Mouse (Mus musculus): ENCODE measurements at regions not wholly inside any gene's neighbourhood (a gene's known extent, or its start where the extent isn't known, plus 50 kb on each side); places are given as distances from the start of the nearest gene placed in this dataset.

DNA sequence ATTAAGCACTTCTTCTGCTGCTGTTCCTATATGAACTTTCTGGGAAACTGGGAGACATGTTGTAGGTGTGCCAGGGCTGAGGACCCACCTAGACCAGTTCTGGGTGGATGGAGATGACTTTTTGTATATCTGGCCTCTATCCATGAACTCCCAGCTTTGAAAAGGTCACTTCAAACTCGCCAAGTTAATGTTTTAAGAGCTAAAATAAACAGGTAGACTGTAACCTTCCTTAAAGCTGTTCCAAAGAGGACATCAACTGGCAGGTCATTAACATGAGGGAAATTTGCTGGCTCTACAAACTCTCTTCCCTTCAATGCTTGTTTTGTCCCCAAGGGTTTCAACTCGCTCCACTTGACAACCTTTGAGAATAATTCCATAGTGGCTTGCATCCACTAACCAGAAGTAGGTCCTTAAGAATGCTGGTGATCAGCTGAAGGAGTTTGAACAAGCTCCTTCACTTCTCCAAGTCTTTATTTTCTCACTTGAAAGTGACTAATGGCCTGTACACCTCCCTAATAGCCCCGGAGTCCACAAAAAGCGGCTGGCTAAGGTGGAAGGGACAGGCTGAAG is 98.1 kb downstream of the Adamts15 start:
- H3K4me2 ChIP-seq (ENCODE audit: low read length), result no peak overlapping the region
- 70% methylated on average over 4 of the region's 4 CpGs for WGBS
- ATAC-seq, result no peak

DNA sequence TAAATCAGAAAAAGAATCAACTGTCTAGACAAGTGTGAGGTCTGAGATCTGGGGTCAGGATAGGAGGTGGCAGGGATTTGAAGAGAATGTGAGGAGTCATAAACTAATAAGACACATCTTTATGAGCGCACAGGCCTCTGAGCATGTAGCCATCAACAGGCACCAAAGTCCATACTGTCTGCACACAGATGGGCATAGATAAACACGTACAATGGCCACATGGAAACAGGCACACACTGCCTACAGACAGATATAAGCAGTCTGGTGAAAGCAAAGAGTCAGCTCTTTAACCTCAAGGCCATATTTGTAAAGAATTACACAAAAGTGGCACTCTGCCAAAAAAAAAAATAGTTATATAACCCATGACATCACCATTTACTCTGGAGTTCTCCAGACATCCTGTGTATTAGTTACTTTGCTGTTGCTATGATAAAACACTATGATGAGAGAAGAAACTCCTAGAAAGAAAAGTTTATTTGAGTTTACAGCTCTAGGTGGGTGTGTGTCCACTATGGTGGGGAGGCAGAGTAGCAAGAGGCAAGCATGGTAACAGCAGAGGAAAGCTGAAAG is 101.4 kb downstream of the Adamts15 start:
- no peak for ATAC-seq
- no peaks in the 10 kb centered on the region for H3K9me3 ChIP-seq (replicated peaks; ENCODE audit: control insufficient read depth, low read length, poor library complexity, severe bottlenecking)
- H3K4me1 ChIP-seq (ENCODE audit: control insufficient read depth, insufficient read depth, low read length), result no peaks in the 10 kb centered on the region
- no peak overlapping the region for H3K9ac ChIP-seq (ENCODE audit: low read depth, low read length)
- H3K4me3 ChIP-seq (ENCODE audit: low read depth, low read length), result no peak overlapping the region
- no peak overlapping the region for H3K27ac ChIP-seq (ENCODE audit: low read length)
- no peaks in the 10 kb centered on the region for H3K36me3 ChIP-seq (ENCODE audit: control insufficient read depth, insufficient read depth, low read length)
- no peak overlapping the region for H3K4me2 ChIP-seq (ENCODE audit: low read length)
- no peaks in the 10 kb centered on the region for H3K27me3 ChIP-seq (ENCODE audit: control insufficient read depth, insufficient read depth, low read depth, low read length)
- WGBS, result 93% methylated on average over 2 of the region's 2 CpGs

More for the DNA sequence above, 98.1 kb downstream of the Adamts15 start:
- H3K4me1 ChIP-seq (ENCODE audit: control insufficient read depth, insufficient read depth, low read length), result no peaks in the 10 kb centered on the region
- no peaks in the 10 kb centered on the region for H3K9me3 ChIP-seq (replicated peaks; ENCODE audit: control insufficient read depth, low read length, poor library complexity, severe bottlenecking)
- H3K27me3 ChIP-seq (ENCODE audit: control insufficient read depth, insufficient read depth, low read depth, low read length), result no peaks in the 10 kb centered on the region
- no peak overlapping the region for H3K9ac ChIP-seq (ENCODE audit: low read depth, low read length)
- no peak overlapping the region for H3K4me3 ChIP-seq (ENCODE audit: low read depth, low read length)
- H3K36me3 ChIP-seq (ENCODE audit: control insufficient read depth, insufficient read depth, low read length), result no peaks in the 10 kb centered on the region
- H3K27ac ChIP-seq (ENCODE audit: low read length), result no peak overlapping the region

DNA sequence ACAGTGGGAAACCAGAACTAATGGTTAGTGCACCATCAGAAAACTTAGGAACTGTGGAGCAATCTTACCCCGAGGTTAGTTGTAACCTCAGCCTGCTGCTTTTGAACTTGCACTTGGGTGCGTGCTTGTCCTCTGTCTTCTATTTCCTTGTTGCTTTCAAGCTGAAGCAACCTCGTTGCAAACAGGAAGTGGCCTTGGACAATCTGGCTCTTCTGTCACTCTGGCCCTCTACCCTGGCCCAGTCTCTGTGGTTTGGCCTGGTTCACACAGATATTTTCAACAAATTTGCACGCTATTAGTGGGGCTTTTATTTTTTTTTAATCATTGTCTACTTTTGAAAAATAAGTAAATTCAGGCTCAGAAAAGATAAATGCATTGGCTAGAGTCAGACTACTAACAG is 109.0 kb downstream of the Adamts15 start:
- no peaks in the 10 kb centered on the region for H3K9me3 ChIP-seq (replicated peaks; ENCODE audit: control insufficient read depth, low read length, poor library complexity, severe bottlenecking)
- 80% methylated on average over 4 of the region's 4 CpGs for WGBS
- H3K4me1 ChIP-seq (ENCODE audit: control insufficient read depth, insufficient read depth, low read length), result no peaks in the 10 kb centered on the region
- no peak overlapping the region for H3K4me3 ChIP-seq (ENCODE audit: low read depth, low read length)
- H3K4me2 ChIP-seq (ENCODE audit: low read length), result no peak overlapping the region
- no peak overlapping the region for H3K27ac ChIP-seq (ENCODE audit: low read length)
- H3K36me3 ChIP-seq (ENCODE audit: control insufficient read depth, insufficient read depth, low read length), result no peaks in the 10 kb centered on the region
- no peak overlapping the region for H3K9ac ChIP-seq (ENCODE audit: low read depth, low read length)
- no peaks in the 10 kb centered on the region for H3K27me3 ChIP-seq (ENCODE audit: control insufficient read depth, insufficient read depth, low read depth, low read length)
- ATAC-seq, result no peak

DNA sequence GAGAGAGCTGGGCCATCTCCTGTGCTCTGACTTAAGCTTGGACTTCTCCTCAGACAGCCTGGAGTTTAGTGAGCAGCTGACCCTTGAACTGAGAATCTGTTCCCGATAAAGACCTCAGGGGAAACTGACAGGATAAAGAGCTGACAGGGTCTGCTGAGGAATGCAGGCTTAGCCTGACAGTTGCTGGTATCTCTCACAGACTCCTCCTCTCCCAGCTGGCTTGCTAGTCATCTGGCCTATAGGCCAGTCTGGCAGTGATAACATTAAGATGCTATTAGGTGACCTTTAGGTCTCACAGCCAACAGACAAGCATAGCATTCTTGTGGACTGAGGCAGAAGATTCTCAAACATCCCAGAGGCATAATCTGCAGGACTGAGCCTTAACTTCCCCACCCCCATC is 111.4 kb downstream of the Adamts15 start:
- Histone ChIP-seq H3K27me3 (ENCODE audit: control insufficient read depth, insufficient read depth, low read depth, low read length) (no peaks in the 10 kb centered on the region), H3K9ac (ENCODE audit: low read depth, low read length) (no peak overlapping the region), H3K36me3 (ENCODE audit: control insufficient read depth, insufficient read depth, low read length) (no peaks in the 10 kb centered on the region), H3K4me1 (ENCODE audit: control insufficient read depth, insufficient read depth, low read length) (no peaks in the 10 kb centered on the region), H3K4me3 (ENCODE audit: low read depth, low read length) (no peak overlapping the region), H3K9me3 (replicated peaks; ENCODE audit: control insufficient read depth, low read length, poor library complexity, severe bottlenecking) (no peaks in the 10 kb centered on the region), H3K4me2 (ENCODE audit: low read length) (no peak overlapping the region), H3K27ac (ENCODE audit: low read length) (no peak overlapping the region)
- WGBS, result 20% methylated on average over 1 of the region's 1 CpGs
- no peak for ATAC-seq

DNA sequence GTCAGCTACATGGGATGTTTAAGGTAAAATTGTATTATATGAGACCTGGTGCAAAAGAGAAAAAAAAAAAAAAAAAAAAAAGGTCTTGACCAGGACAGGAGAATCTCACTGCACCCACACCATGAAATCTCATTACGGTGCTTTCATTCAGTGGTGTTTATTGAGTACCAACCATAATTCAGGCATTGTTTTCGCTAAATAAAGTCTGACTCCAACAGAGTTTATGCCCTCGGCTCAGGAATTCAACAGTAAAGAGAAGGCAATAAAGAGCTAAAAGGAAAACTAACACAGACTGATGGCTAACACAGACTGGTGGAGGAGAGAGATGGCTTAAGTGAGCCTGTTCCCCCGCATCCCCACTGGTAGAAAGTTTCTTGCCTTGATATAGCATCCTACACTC is 112.0 kb downstream of the Adamts15 start:
- Histone ChIP-seq H3K9me3 (replicated peaks; ENCODE audit: control insufficient read depth, low read length, poor library complexity, severe bottlenecking) (no peaks in the 10 kb centered on the region), H3K4me2 (ENCODE audit: low read length) (no peak overlapping the region), H3K36me3 (ENCODE audit: control insufficient read depth, insufficient read depth, low read length) (no peaks in the 10 kb centered on the region), H3K4me3 (ENCODE audit: low read depth, low read length) (no peak overlapping the region), H3K27me3 (ENCODE audit: control insufficient read depth, insufficient read depth, low read depth, low read length) (no peaks in the 10 kb centered on the region), H3K27ac (ENCODE audit: low read length) (no peak overlapping the region), H3K9ac (ENCODE audit: low read depth, low read length) (no peak overlapping the region), H3K4me1 (ENCODE audit: control insufficient read depth, insufficient read depth, low read length) (no peaks in the 10 kb centered on the region)
- ATAC-seq, result no peak
- WGBS, result 54% methylated on average over 4 of the region's 4 CpGs

DNA sequence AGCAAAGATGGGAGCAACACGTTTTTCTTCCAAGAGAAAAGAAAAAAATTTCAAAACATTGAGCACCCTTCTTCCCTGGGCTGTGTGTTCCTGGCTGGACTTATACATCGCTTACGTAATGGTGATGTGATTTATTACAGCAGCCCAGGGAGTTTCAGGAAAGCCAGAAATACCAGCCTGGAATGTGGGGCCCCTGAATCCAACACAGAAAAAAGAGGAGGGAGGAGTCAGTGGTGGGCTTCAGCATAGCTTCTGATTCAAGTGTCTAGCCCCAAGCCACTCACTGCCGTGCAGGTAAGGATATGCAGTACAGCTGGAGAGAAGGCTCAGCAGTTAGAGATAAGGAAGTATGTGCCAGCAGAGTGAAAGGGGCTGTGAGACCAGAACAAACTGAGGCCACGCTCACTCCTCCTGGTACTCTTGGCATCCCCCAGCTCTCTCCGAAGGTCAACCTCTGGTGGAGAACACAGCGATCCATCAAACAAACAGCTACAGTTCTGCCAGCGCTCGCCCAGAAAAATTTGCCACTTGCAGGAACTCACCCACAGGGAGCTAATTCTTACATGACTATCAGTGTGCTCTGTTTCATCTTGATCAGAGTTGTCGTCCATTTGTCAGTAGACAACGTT is 113.3 kb downstream of the Adamts15 start:
- Histone ChIP-seq H3K36me3 (ENCODE audit: control insufficient read depth, insufficient read depth, low read length) (no peaks in the 10 kb centered on the region), H3K4me2 (ENCODE audit: low read length) (no peak overlapping the region), H3K27me3 (ENCODE audit: control insufficient read depth, insufficient read depth, low read depth, low read length) (no peaks in the 10 kb centered on the region), H3K9ac (ENCODE audit: low read depth, low read length) (no peak overlapping the region), H3K9me3 (replicated peaks; ENCODE audit: control insufficient read depth, low read length, poor library complexity, severe bottlenecking) (no peaks in the 10 kb centered on the region), H3K4me1 (ENCODE audit: control insufficient read depth, insufficient read depth, low read length) (no peaks in the 10 kb centered on the region), H3K27ac (ENCODE audit: low read length) (no peak overlapping the region), H3K4me3 (ENCODE audit: low read depth, low read length) (no peak overlapping the region)
- WGBS, result 83% methylated on average over 11 of the region's 11 CpGs
- ATAC-seq, result no peak

DNA sequence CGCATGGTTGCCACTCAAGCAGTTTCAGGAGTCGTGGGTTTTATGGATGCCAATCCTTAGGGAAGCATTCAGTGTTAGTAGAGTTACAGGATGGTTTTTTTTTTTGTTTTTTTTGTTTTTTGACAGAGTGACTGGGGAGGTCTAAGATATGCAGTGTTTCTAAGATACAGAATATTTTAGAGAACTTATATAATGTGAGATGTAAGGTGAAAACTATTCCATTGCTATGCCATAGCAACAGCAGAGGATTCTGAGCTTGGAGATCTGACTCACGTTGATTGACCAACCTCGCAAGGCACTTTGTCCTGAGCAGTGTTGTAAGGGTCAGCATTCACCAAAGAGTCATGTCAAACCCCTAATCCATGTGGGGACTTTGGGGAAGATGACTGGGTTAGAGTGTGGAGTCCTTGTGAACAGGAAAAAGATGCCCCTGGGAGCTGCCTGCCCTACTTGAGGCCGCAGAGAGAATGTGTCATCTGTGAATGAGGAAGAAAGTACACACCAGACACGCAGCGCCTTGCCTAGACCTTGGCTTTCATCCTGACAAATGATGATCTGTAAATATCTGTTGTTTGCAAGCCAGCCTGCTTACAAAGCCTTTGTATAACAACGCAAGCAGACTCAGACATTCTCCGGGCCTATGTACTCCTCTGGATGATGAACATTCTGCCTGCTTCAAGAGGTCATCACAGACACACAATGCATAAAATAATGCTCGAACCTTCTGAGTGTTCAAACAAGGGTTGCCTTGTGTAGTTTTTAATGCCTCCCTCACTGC is 118.3 kb downstream of the Adamts15 start:
- no peak for ATAC-seq

DNA sequence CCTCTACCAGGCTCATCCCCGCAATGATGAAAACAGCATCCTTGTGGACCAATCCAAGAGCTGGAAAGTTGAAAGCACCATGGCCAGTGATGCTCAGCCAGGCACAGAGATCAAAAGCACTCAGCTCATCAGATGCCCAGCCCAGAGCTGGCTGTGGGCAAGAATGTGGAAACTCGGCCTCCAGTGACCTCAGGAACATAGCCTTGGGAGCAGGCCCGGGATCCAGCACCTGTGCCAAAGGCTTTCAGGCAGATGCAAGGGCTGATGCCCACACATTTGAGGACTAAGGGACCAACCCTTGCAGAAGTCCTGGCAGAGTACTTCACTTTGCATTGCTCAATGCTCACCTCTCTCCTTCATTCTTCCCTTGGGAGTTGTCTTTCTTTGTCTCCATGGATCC is 119.4 kb downstream of the Adamts15 start:
- H3K9ac ChIP-seq (ENCODE audit: low read depth, low read length), result no peak overlapping the region
- H3K27ac ChIP-seq (ENCODE audit: low read length), result no peak overlapping the region
- WGBS, result 75% methylated on average over 3 of the region's 3 CpGs
- no peaks in the 10 kb centered on the region for H3K27me3 ChIP-seq (ENCODE audit: control insufficient read depth, insufficient read depth, low read depth, low read length)
- H3K9me3 ChIP-seq (replicated peaks; ENCODE audit: control insufficient read depth, low read length, poor library complexity, severe bottlenecking), result no peaks in the 10 kb centered on the region
- H3K36me3 ChIP-seq (ENCODE audit: control insufficient read depth, insufficient read depth, low read length), result no peaks in the 10 kb centered on the region
- no peak overlapping the region for H3K4me2 ChIP-seq (ENCODE audit: low read length)
- no peak for ATAC-seq
- no peaks in the 10 kb centered on the region for H3K4me1 ChIP-seq (ENCODE audit: control insufficient read depth, insufficient read depth, low read length)
- no peak overlapping the region for H3K4me3 ChIP-seq (ENCODE audit: low read depth, low read length)

More for the DNA sequence above, 118.3 kb downstream of the Adamts15 start:
- H3K4me2 ChIP-seq (ENCODE audit: low read length), result no peak overlapping the region
- no peak overlapping the region for H3K27ac ChIP-seq (ENCODE audit: low read length)
- H3K36me3 ChIP-seq (ENCODE audit: control insufficient read depth, insufficient read depth, low read length), result no peaks in the 10 kb centered on the region
- no peaks in the 10 kb centered on the region for H3K9me3 ChIP-seq (replicated peaks; ENCODE audit: control insufficient read depth, low read length, poor library complexity, severe bottlenecking)
- H3K4me1 ChIP-seq (ENCODE audit: control insufficient read depth, insufficient read depth, low read length), result no peaks in the 10 kb centered on the region
- no peak overlapping the region for H3K4me3 ChIP-seq (ENCODE audit: low read depth, low read length)
- H3K27me3 ChIP-seq (ENCODE audit: control insufficient read depth, insufficient read depth, low read depth, low read length), result no peaks in the 10 kb centered on the region
- no peak overlapping the region for H3K9ac ChIP-seq (ENCODE audit: low read depth, low read length)
- WGBS, result 88% methylated on average over 10 of the region's 10 CpGs
